Mouse (Mus musculus) cerebellum, adult 11 months (tissue): Measurements from ENCODE around the gene Npff.

Source experiments
- DNase-seq: peaks from one replicate; pipeline ENCODE4 v3.0.0; 2022

Npff gene

GRCm38 (mm10) chr15:102503924-102504782, 20.6 kb downstream of the Npff start:
- DNase-seq = no peak

DNA sequence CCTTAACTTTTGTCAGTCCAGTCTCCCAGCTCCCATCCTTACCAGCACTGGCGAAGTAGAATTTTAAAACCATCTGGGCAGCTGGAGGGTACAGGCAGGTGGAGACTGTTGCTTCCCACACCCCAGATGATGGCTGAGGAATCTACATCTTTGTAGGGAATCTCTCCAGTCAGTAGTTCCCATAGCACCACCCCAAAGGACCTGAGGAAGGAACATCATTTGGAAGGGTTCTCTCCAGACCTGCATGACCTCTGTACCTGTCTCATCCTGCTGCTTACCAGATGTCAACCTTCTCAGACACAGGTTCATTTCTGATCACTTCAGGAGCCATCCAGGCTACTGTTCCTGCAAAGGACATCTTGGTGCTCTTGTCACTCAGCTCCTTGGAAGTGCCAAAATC, 21.3 kb downstream of the Npff start, which contains the start of gene Gm10337:
TSS of gene Gm10337 (plus strand) at position 276 of the 400 bp plus-strand sequence.
- no peak for DNase-seq

DNA sequence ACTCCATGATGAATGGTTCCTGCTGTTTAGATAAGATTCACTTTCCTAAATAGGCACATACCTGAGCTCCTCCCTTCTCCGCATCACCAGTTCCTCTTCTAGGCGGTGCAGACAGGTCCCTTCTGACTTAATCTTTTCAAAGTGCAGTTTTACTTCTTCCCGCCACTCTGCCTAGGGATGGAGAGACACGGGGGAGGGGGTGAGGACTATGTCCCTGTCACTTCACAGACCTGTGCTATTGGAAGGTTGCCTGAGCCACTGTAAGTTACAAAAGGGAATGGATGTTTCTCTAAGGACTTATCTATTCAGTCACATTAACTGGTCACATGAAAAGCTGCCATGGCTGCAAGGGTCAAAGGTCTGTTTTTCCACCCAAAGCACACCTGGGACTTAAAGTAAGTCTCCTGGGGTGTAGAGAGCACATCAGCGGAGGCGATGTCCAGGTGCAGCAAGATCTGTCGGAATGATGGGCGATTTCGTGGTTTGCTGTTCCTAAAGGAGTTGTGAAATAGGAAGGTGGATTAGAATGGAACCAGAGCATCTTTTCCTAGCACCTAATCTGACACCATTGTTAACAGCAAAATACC, 22.4 kb downstream of the Npff start:
- no peak for DNase-seq

- no peak for DNase-seq
These were observed 23.5 kb downstream of the Npff start for GRCm38 (mm10) chr15:102501084-102501814.

- DNase-seq = no peak
These were observed 24.3 kb downstream of the Npff start for GRCm38 (mm10) chr15:102500479-102500878.

GRCm38 (mm10) chr15:102499851-102500250, 24.9 kb downstream of the Npff start:
- no peak for DNase-seq

GRCm38 (mm10) chr15:102499370-102499769, 25.4 kb downstream of the Npff start:
- DNase-seq = no peak

DNA sequence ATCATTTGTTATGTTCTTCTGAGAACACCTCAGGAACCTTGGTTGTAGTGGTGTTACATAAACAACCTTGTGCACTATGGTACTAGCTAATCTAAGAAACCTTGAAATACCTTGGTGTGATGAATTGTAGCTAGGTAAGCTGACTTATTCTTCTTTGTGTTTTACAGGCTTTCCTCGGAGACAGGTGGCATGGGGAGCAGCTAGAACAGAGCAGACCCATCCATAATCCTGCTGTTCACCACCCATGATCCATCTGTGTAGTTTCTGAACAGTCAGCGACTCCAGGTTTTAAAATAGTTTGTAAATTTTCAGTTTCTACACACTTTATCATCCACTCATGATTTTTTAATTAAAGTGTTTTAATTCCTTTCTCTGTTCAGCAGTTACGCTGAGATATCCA, 26.4 kb downstream of the Npff start:
- no peak for DNase-seq

GRCm38 (mm10) chr15:102487664-102488063, 37.1 kb downstream of the Npff start:
- no peak for DNase-seq

DNA sequence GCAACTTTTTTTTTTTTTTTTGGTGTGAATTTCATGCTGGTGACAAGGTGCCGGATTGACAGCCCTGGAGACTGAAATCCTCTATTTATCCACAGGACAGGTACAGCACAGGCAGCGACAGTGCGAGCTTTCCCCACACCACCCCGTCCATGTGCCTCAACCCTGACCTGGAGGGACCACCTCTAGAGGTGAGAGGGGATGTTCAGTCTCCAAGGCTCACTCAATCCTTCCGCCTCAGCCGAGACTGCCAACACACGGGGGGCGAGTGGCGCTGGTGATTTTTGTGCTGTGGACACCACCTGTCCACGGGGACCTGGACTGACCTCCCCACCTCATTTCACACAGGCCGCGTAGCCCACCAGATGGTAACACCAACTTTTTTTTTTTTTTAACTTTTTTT, 38.9 kb downstream of the Npff start:
- DNase-seq = no peak

- no peak for DNase-seq
These were observed 41.6 kb downstream of the Npff start for GRCm38 (mm10) chr15:102483136-102483535.

DNA sequence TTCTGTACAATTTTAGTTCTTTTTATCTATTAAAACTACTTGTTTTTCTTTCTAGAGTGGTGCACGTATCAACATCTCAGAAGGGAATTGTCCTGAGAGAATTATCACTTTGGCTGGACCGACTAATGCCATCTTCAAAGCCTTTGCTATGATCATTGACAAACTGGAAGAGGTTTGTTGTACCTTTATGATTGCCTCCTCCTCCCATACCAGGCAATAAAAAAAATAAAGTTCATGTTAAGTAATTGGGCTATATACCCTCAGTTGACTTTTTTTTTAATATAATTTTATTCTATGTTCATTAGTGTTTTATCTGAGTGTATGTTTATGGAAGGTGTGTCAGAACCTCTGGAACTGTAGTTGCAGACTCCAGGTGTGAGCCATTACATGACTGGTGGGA, 50.2 kb downstream of the Npff start:
- DNase-seq = no peak
